Mouse (Mus musculus) lung, embryonic 14.5 days (tissue): ENCODE measurements around the gene Dnah9. TPM values are rescaled to one million over a fixed set of nuclear protein-coding genes. Genes with fewer than 3 reads are reported as not detected.

Experiments used
- ATAC-seq: fragments of 200-750 bp; cut with Nextera tagmentation; 2 replicates; pipeline ENCODE4 v1.8.0; 2017; ENCODE audit warnings: mild to moderate bottlenecking, moderate TSS enrichment, moderate library complexity; ENCODE audit not compliant: insufficient read depth
- DNase-seq: peaks from one replicate; pipeline ENCODE4 v3.0.0-alpha.2; 2015
- H3K27ac ChIP-seq: fragments of 300-500 bp; sonication (generic); 2 replicates; pipeline ENCODE4 v1.5.1; 2014; ENCODE audit warnings: low read depth, mild to moderate bottlenecking, moderate library complexity
- H3K27me3 ChIP-seq: fragments of 300-500 bp; sonication (generic); 2 replicates; pipeline ENCODE4 v1.6.1; 2014; ENCODE audit warnings: low read length, control low read depth; ENCODE audit not compliant: insufficient read depth
- H3K36me3 ChIP-seq: fragments of 300-500 bp; sonication (generic); 2 replicates; pipeline ENCODE4 v1.6.1; 2014; ENCODE audit warnings: control low read depth; ENCODE audit not compliant: insufficient read depth
- H3K4me1 ChIP-seq: fragments of 300-500 bp; sonication (generic); 2 replicates; pipeline ENCODE4 v1.6.1; 2014; ENCODE audit warnings: antibody characterized with exemption, control low read depth; ENCODE audit not compliant: insufficient read depth
- H3K4me2 ChIP-seq: fragments of 300-500 bp; sonication (generic); 2 replicates; pipeline ENCODE4 v1.6.1; 2014; ENCODE audit warnings: mild to moderate bottlenecking
- H3K4me3 ChIP-seq: fragments of 300-500 bp; sonication (generic); 2 replicates; pipeline ENCODE4 v1.5.1; 2014; ENCODE audit warnings: low read depth, low read length
- H3K9ac ChIP-seq: fragments of 300-500 bp; sonication (generic); 2 replicates; pipeline ENCODE4 v1.6.1; 2014
- H3K9me3 ChIP-seq: fragments of 300-500 bp; sonication (generic); 2 replicates; pipeline ENCODE4 v1.6.1; 2016; ENCODE audit warnings: low read depth, low read length, control low read depth
- CTCF ChIP-seq: IDR thresholded peaks from 2 replicates; pipeline ENCODE4 v1.5.1; 2016; ENCODE audit warnings: antibody characterized with exemption, low read depth
- WGBS: fragments of 180-500 bp; shearing (Covaris S2); extraction: QIAGEN DNeasy Blood & Tissue Kit; methylation state at CpG from one replicate; pipeline ENCODE4 v1.1.7; 2014; 5-methylcytosine and 5-hydroxymethylcytosine counted together
- polyA plus RNA-seq: library from polyadenylated mRNA; unstranded; fragments of >200 nt; fragmentation: Nextera tagmentation; extraction: Ambion mirVana; gene quantifications from 2 replicates; pipeline ENCODE4 v1.2.1, GENCODE M21; 2014

The Dnah9 gene
- polyA plus RNA-seq, 1 experiment from 2014 or later = 0.16 TPM

- ATAC-seq = no peak
- peak; percentile 22; the same call in 1 of the 2 replicates for TF ChIP-seq CTCF
- Histone ChIP-seq H3K27ac (no peak overlapping the region), H3K4me2 (no peak overlapping the region), H3K4me1 (no peaks in the 10 kb centered on the region), H3K9ac (no peak overlapping the region), H3K36me3 (no peaks in the 10 kb centered on the region), H3K4me3 (no peak overlapping the region), H3K27me3 (no peaks in the 10 kb centered on the region), H3K9me3 (no peaks in the 10 kb centered on the region)
- no peak for DNase-seq
Observed at GRCm38 (mm10) chr11:66126150-66126549, 42.2 kb downstream of the Dnah9 start.

- H3K27ac ChIP-seq = no peak overlapping the region
- no peak overlapping the region for H3K9ac ChIP-seq
- no peak overlapping the region for H3K4me2 ChIP-seq
- no peak overlapping the region for H3K4me3 ChIP-seq
- peak; percentile 52 for DNase-seq
- H3K27me3 ChIP-seq = no peaks in the 10 kb centered on the region
- no peak for TF ChIP-seq CTCF
- no peaks in the 10 kb centered on the region for H3K9me3 ChIP-seq
- ATAC-seq = no peak
- H3K4me1 ChIP-seq = no peaks in the 10 kb centered on the region
- 47% methylated on average over 6 of the region's 6 CpGs for WGBS
- no peaks in the 10 kb centered on the region for H3K36me3 ChIP-seq
Observed at GRCm38 (mm10) chr11:66124496-66124895, 43.9 kb downstream of the Dnah9 start.

GRCm38 (mm10) chr11:66122017-66122416 lies 46.3 kb downstream of the Dnah9 start:
- 18% methylated on average over 3 of the region's 3 CpGs for WGBS

GRCm38 (mm10) chr11:66083663-66084254 lies 84.6 kb downstream of the Dnah9 start:
- Histone ChIP-seq H3K4me2 (no peak overlapping the region), H3K9me3 (no peaks in the 10 kb centered on the region), H3K36me3 (no peaks in the 10 kb centered on the region), H3K27me3 (no peaks in the 10 kb centered on the region), H3K9ac (no peak overlapping the region), H3K27ac (no peak overlapping the region), H3K4me3 (no peak overlapping the region), H3K4me1 (no peaks in the 10 kb centered on the region)
- TF ChIP-seq CTCF = no peak
- ATAC-seq = no peak
- DNase-seq = no peak
- 79% methylated on average over 7 of the region's 7 CpGs for whole genome bisulfite sequencing

More at GRCm38 (mm10) chr11:66122017-66122416, 46.3 kb downstream of the Dnah9 start:
- Histone ChIP-seq H3K27me3 (no peaks in the 10 kb centered on the region), H3K4me3 (no peak overlapping the region), H3K27ac (no peak overlapping the region), H3K4me2 (no peak overlapping the region), H3K4me1 (no peaks in the 10 kb centered on the region), H3K9ac (no peak overlapping the region), H3K9me3 (no peaks in the 10 kb centered on the region), H3K36me3 (no peaks in the 10 kb centered on the region)
- no peak for ATAC-seq
- DNase-seq = peak; percentile 81
- peak; percentile 83 for TF ChIP-seq CTCF

- H3K9ac ChIP-seq = no peak overlapping the region
- no peak for TF ChIP-seq CTCF
- no peaks in the 10 kb centered on the region for H3K27me3 ChIP-seq
- no peaks in the 10 kb centered on the region for H3K36me3 ChIP-seq
- no peaks in the 10 kb centered on the region for H3K9me3 ChIP-seq
- H3K4me3 ChIP-seq = no peak overlapping the region
- H3K4me1 ChIP-seq = no peaks in the 10 kb centered on the region
- no peak overlapping the region for H3K4me2 ChIP-seq
- 80% methylated on average over 5 of the region's 5 CpGs for WGBS
- H3K27ac ChIP-seq = no peak overlapping the region
- DNase-seq (no peak), ATAC-seq (no peak)
Observed at GRCm38 (mm10) chr11:66072921-66073320, 95.4 kb downstream of the Dnah9 start.

- H3K4me2 ChIP-seq = no peak overlapping the region
- H3K9ac ChIP-seq = no peak overlapping the region
- H3K4me1 ChIP-seq = no peaks in the 10 kb centered on the region
- no peaks in the 10 kb centered on the region for H3K9me3 ChIP-seq
- DNase-seq (no peak), ATAC-seq (no peak)
- WGBS = 44% methylated on average over 3 of the region's 3 CpGs
- TF ChIP-seq CTCF = no peak
- H3K36me3 ChIP-seq = no peaks in the 10 kb centered on the region
- no peak overlapping the region for H3K4me3 ChIP-seq
- no peaks in the 10 kb centered on the region for H3K27me3 ChIP-seq
- H3K27ac ChIP-seq = no peak overlapping the region
Observed at GRCm38 (mm10) chr11:66058956-66059355, 109.4 kb downstream of the Dnah9 start.

- Histone ChIP-seq H3K27me3 (no peaks in the 10 kb centered on the region), H3K9me3 (no peaks in the 10 kb centered on the region), H3K4me2 (no peak overlapping the region), H3K4me3 (no peak overlapping the region), H3K4me1 (no peaks in the 10 kb centered on the region), H3K9ac (no peak overlapping the region), H3K36me3 (no peaks in the 10 kb centered on the region), H3K27ac (no peak overlapping the region)
- ATAC-seq (no peak), DNase-seq (no peak)
- no peak for TF ChIP-seq CTCF
- 80% methylated on average over 3 of the region's 3 CpGs for WGBS
Observed at GRCm38 (mm10) chr11:66051294-66051693, 117.1 kb downstream of the Dnah9 start.
